Mouse (Mus musculus): ENCODE results near the gene Fmo2.

GRCm38 (mm10) chr1:162862328-162862727, 36.2 kb downstream of the Fmo2 start:
- TF ChIP-seq CTCF (IDR thresholded peaks at IDR 0.05; ENCODE audit: borderline replicate concordance, insufficient read depth, low read depth, low read length) (no peak), POLR2A (IDR thresholded peaks at IDR 0.05; ENCODE audit: borderline replicate concordance, insufficient read depth, low read length) (no peak)
